Mouse (Mus musculus): Measurements from ENCODE around the gene Rara. TPM values are rescaled to one million over a fixed set of nuclear protein-coding genes. Genes with fewer than 3 reads are reported as not detected.

Gene Rara
- polyA plus RNA-seq, 1 experiment = 26.9 TPM

DNA sequence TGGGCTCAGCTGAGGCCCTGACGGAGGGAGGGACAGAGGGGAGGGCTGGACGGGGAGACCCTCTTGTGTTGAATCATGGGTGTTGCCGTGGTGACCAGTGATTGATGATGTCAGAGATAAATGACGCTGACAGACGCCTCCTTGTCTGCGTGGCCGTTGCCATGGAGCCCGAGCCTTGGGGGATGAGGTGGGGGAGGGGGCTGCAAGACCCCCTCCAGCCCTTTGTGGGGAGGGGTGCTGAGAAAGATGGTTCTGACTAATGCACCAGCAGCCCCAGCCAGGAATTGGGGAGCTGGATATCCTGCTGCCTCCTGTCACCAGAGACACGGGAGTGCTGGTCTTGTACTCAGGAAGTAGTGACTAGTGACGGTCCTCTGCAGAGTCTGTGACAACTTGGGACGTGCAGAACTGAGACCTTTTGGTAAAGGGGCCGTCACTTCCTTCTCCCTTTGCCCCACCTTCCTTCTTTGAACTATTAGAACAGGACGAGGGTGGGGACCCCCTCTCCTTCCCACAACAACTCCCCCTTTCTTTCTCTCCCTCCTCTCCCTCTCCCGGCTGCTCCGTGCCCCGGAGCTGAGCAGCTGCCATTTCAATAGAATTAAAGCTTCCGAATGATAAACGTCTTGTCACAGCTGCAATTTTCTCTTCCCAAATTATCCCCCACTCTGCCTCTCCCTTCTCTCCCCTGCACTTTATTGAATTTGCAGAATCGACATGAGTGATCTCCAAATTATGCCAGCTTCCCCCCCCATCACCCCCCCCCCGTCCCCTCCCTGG is 41.3 kb downstream of the Rara start:
- TF ChIP-seq GATA1 (IDR thresholded peaks at IDR 0.05; ENCODE audit: low read length) = no peak

DNA sequence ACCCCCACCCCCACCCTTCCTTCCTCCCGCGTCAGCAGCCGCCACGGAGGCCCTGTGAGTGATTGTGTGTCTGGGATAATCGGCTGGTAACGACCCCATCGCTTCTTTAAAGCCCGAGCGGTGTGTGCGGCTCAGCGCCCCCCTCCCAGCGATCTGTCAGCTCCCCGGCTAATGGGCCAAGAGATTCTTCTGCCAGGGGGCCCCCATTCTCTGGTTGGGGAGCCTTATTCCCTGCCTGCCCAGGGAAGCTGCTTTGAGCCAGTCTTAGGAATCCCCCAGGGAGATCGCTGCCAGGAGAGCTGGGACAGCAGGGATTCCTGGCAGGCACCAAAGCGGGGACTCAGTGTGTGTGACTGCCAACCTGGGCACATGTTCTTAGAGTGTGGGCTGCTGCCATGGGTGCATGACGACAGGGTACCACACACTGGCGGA is 41.9 kb downstream of the Rara start:
- no peak for TF ChIP-seq GATA1 (IDR thresholded peaks at IDR 0.05; ENCODE audit: low read length)

GRCm38 (mm10) chr11:98970191-98970925 is 42.7 kb downstream of the Rara start:
- no peak for TF ChIP-seq GATA1 (IDR thresholded peaks at IDR 0.05; ENCODE audit: low read length)

- TF ChIP-seq GATA1 (IDR thresholded peaks at IDR 0.05; ENCODE audit: low read length) = no peak
Observed at GRCm38 (mm10) chr11:98971316-98972031, 43.9 kb downstream of the Rara start.

DNA sequence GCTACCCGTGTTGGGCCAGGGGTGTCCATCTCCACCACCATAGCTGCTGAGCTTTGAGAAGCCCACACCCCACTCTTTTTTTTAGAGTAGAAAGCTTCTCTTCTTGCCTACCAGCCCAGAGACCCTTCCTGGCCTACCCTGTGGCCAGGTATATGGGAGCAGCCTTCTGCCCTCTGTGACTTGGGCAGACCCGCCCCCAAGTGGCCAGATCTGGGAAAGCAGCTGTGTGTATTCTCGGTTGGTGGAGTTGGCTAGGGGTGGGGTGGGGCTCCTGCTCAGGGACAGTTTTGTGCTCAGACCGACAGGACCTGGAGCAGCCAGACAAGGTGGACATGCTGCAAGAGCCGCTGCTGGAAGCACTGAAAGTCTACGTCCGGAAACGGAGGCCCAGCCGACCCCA is 44.6 kb downstream of the Rara start:
- TF ChIP-seq GATA1 (IDR thresholded peaks at IDR 0.05; ENCODE audit: low read length) = no peak

GRCm38 (mm10) chr11:98972801-98973360 is 45.3 kb downstream of the Rara start:
- no peak for TF ChIP-seq GATA1 (IDR thresholded peaks at IDR 0.05; ENCODE audit: low read length)

DNA sequence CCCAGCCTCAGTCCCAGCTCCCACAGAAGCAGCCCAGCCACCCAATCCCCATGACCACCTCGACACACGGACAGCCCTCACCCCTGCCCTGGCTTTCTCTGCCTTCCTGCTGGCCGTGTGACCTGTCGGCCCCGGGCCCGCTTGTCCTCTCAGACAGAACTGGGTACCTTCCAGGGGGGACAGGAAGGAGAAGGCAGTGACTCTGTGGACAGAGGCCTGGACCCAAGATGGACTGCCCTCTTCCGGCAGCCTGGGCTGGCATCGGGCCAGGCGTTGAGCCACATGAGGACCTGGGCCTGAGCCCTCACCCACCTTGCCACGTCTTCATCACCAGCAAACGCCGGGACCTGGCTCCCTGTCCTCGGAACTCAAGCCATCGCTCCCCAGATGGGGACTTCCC is 46.0 kb downstream of the Rara start:
- TF ChIP-seq GATA1 (IDR thresholded peaks at IDR 0.05; ENCODE audit: low read length) = no peak

DNA sequence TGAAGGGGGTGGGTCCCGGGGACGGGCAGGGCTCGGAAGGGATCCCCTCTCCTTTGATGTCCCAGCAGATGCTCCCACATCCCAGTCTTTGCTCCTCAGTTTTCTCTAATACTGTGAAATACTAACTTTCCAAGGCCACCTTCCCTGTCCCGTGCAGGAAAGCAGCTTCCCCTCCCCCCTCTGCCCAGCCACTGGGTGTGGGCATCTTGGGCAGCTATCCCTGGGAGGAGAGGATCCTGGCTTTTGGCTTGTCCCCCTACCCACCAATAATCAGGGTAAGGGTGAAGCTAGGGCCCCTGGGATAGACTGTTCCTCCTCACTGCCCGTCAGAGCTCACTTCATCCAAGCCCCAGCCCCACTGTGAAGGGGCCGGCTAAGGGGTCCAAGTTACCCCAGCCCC is 46.6 kb downstream of the Rara start:
- TF ChIP-seq GATA1 (IDR thresholded peaks at IDR 0.05; ENCODE audit: low read length) = no peak

DNA sequence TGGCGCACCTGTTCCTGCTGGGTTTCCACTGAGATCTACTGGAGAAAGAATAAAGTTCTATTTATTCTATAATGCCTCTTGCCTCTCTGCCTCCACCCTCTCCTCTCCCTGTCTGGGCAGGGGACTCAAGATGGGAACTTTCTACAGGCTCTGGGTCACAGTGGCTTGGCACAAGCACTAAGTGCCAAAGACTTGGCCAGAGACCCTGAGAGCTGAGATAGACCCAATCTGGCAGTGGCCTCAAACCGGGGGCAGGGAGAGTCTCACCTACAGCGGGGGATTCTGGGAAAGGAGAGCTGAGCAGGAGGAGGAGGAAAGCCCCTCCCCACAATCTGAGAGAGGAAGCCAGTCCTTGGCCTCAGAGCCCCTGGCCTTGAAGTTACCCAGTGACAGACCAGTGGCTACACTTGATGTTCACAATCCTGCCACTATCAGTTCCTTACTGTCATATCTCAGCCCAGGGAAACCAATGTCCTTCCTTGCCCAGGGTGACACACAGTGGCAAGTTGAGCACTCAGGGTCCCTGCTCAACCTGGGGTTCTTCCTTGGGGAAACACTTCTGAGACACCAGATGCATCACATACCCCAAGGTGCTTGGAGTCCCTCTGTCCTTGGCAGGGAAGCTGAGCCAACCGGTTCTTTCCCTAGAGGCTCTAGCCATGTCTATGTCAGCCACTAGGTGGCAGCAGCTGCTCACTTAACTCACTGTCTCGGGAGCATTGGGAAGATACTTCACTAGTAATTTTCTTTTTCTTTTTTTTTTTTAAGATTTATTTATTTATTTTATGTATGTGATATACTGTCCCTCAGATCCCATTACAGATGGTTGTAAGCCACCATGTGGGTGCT is 47.5 kb downstream of the Rara start:
- TF ChIP-seq GATA1 (IDR thresholded peaks at IDR 0.05; ENCODE audit: low read length) = no peak

GRCm38 (mm10) chr11:98978526-98979148 is 51.0 kb downstream of the Rara start:
- no peak for TF ChIP-seq GATA1 (IDR thresholded peaks at IDR 0.05; ENCODE audit: low read length)

DNA sequence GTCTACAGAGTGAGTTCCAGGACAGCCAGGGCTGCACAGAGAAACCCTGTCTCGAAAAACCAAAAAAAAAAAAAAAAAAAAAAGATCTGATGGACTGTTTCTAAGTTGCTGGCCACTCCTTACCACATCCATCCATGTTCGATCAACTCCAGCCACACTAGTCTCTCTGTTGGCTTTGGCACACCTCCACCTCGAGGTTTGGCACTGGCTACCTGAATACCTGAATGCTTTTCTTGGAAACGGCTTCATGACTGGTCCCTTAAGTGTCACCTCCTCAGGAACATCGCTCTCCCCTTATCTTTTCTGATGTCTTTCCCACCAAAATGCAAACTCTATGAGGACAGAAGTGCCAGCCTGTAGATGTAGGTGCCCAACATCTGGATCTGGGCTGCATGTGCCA is 51.7 kb downstream of the Rara start:
- TF ChIP-seq GATA1 (IDR thresholded peaks at IDR 0.05; ENCODE audit: low read length) = no peak

DNA sequence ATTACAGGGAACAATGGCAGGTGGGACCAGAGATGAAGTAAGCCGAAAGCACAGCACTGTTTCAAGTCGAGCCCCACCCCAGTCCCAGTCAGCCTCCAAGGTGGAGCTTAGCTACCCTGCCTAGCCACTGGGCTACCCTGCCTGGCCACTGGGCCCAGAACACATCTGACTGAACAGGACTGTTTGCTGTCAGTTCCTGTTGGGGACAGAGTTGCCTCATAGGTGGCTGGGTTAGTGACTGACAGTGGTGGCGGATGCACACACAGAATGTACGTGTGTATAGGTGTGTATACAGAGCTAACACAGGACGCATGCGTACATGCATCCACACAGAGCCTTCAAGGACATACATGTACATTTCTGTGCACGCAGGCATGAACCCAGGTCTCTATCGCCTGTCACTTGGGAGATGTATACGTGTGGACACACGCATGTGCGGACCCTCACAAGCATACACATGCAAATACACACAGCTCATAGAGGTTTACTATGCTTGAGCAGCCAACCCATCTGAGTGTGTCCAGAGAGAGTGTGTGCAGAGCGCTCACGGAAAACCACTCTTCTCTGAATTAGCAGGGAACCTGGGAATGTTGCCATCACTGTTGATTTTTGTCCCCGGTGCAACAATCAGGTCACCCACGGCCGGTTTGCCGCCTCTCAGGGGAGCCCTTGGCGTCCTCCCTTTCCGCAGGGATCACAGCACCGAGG is 53.8 kb downstream of the Rara start:
- TF ChIP-seq GATA1 (IDR thresholded peaks at IDR 0.05; ENCODE audit: low read length) = no peak

GRCm38 (mm10) chr11:98981997-98982772 is 54.6 kb downstream of the Rara start:
- no peak for TF ChIP-seq GATA1 (IDR thresholded peaks at IDR 0.05; ENCODE audit: low read length)

Data from G1E-ER4 (cell line).